Mouse (Mus musculus) cerebellum, postnatal 36 days (tissue): Measurements from ENCODE around the gene Fbxl8.
"Not testable (repeated sequence)": the region's sequence is repeated elsewhere in the genome, so short reads cannot be mapped to it uniquely, and the experiment has no call there.

ENCODE experiments used
- DNase-seq, 2 experiments: peaks; one replicate each; pipeline ENCODE4 v3.0.0; 2021 to 2022; ENCODE audit warnings: mixed read lengths in 2 of 2

Gene Fbxl8

GRCm38 (mm10) chr8:105264024-105264982, at the start of gene Fbxl8, which contains the start of gene Tradd:
Fbxl8 (plus strand) TSS chr8:105264648.
Tradd (minus strand) TSS chr8:105264609.
- peak; percentile 49 to 59 for DNase-seq

- no peak for DNase-seq
Measured at GRCm38 (mm10) chr8:105217926-105218522, 46.4 kb upstream of the Fbxl8 start.

DNA sequence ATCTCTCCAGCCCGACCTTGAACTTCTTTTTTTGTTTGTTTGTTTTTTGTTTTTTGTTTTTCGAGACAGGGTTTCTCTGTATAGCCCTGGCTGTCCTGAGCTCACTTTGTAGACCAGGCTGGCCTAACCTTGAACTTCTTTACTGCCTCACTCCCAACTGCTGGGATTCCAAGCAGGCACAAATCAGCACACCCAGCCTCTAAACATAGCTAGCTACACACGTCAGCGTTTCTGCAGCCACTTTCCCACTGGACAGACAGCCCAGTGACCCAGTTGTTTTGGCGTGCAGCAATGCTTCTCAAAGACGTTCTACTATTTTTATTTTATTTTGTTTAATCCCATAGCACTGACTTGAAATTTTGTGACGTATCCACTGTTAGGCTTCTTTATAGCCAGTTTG, 40.6 kb upstream of the Fbxl8 start:
- DNase-seq: no peak

DNA sequence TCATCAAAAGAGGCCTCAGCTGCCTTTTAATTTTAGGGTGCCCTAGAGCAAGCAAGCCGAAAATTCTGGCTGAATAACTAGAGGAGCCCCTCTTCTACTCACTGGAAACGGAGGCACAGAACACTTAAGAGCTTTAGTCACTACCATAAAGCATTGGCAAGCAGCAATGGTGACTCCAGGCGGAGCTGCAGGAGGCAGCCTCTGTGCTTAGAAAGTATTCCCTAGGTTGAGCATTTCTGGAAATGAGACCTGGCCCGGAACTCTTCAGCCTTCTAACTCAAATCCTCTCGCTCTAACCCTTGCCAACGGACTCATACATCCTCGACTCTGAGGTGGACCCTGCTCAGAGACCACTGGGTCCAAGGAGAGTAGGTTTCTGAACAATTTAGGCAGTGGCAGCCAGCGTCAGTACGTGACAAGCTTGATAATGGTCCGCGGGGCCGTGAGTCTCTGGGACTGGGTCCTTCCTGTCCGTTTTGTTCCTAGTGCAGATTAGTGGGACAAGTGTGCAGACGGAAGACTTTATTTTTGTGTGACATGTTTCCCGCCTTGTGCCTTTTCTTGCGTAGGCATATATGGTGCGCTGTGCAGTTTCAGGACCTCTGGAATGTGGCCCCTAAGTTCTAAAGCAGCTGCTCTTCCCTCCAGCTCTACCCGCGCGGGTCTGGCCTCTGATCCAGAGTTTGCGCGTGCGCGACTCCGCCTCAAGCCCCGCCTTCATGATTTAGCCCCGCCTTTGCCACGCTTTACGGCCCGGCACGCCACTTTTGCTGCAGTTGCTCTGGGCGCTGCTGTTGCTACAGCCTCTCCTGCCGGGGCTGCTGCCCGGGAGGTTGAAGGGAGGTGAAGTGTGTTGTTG, 39.8 kb upstream of the Fbxl8 start, which contains the start of gene D230025D16Rik:
Gene D230025D16Rik (plus strand): TSS at position 733 of the 859 bp plus-strand sequence.
- peak; percentile 95 to 96 for DNase-seq

DNA sequence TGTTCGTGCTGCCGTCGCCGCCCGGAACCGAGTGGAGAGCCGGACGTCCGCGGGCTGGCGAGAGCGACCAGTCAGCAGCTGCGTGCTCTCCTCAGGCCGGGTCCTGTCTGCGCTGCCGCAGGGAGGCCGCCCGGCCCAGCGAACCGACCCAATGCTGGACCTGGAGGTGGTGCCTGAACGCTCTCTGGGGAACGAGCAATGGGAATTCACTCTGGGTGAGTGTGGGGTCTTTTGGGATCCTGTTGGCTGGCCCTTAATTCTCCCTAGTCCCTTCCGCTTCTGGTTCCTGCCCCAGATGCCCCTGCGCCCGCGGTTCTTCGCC, 39.2 kb upstream of the Fbxl8 start:
- no peak for DNase-seq

- DNase-seq: no peak
Measured at GRCm38 (mm10) chr8:105225917-105226316, 38.5 kb upstream of the Fbxl8 start.

DNA sequence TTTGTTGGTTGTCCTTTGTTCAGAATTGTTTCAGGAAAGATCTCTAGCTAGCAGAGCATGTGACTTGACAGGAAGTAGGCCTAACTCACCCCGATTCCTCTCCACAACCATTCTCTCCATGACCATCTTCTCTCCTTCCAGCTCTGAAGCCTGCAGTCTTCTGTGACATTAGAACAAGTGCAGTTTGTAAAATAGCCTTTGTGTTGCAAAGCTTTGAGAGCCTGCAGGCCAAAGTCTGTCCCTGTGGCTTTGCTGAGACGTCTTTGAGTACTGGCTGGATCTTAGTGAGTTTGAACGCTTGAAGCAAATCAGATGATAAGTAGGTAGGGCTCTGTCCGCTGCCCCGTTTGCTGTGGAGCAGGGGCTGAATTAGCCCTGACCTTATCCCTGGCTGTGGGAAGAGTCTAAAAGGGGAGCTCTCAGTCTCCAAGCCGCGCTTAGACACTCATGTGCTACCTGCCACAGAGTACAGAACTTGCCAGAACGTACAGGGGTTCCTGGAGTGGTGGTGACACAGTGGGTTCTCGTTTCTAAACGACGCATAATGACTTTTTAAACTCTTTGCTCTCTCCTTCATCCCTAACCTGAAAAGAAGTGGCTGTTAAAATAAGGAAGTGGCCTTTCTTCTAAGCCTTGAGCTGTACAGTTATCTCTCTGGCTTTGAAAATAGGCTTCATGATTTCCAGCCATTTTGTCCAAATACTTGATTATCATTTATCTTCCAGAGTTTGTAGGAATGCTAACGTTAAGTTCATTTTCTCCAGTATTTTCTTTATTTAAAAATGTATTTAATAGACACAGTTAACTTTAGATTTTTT, 32.7 kb upstream of the Fbxl8 start:
- DNase-seq: no peak

DNA sequence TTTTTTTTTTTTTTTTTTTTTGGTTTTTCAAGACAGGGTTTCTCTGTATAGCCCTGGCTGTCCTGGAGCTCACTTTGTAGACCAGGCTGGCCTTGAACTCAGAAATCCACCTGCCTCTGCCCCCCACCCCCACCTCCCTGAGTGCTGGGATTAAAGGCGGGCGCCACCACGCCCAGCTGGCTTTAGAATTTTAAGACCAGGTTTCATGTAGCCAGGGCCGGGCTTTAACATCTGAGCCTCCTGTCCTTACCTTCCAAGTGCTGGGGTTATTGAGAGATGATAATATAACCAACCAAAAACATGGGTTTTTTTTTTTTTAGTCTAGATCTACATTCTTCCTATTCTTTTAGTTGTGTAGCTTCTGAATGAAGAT, 32.1 kb upstream of the Fbxl8 start:
- not testable (repeated sequence) for DNase-seq

DNA sequence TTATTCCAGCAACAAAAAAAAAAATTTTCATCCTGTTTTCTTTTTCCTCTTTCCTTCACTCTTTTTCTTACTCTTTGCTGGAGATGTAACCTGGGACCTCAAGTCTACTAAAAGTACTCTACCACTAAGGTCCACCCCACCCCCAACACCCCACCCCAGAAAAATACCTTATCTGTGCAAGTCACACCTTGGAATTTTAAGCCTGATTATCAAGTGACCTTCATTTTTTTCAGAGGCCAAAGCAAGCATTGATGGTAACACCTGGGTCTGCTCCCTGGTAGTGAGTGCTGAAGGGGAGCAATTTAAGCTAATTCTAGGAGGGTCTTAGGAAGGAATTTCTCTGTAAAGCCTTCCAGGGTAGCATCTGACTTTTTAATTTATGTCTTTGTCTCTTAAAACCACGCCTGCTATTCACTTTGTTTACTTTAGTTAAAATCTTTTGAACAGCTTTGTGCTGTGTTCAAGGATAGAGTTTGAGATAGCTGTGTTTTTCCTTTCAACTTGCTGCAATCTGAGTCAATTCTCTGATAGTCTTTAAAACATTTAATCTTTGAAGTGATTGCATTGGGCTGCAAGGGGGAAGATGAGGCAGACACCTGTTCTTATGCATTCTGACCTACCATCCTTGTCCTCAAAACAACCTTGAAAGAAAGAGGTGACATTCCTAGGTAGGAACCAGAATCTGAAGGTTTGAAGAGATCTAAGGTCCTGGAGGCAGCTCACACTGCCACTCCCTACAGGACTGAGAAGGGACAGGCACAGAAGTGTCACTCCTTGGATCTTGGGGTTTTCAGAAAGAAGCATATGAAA, 31.1 kb upstream of the Fbxl8 start:
- DNase-seq: no peak

GRCm38 (mm10) chr8:105235206-105235605, 29.2 kb upstream of the Fbxl8 start:
- no peak for DNase-seq

DNA sequence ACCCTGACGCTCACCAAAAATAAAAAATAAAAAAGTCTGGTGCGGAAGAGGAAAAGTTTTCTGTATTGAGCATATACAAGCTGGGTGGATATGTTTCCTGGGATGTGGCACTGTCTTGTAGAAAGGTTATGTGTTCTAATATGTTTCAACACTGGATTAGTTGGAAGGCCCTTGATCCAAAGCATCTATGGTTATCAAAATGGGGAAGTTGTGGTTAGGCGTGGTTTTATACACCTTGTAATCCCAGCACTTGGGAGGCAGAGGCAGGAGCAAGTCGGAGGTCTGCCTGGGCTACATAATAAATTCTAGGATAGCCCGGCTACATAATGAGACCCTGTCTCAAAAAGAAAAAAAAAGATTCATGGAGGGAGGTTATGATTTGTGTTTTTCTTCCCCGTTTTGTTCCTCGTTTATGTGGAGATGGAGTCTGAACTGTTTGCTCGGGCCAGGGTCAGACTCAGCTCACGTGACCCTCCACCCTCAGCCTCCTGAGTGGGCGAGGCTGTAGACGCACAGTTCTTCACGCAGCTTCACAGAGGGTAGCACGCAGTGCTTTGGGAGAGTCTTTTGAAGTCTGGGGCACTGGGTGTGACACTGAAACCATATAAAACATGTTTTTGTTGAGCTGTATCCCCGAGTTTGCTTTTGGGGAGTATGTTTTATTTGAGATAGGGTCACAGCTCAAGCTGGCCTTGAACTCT, 26.9 kb upstream of the Fbxl8 start:
- no peak for DNase-seq

DNA sequence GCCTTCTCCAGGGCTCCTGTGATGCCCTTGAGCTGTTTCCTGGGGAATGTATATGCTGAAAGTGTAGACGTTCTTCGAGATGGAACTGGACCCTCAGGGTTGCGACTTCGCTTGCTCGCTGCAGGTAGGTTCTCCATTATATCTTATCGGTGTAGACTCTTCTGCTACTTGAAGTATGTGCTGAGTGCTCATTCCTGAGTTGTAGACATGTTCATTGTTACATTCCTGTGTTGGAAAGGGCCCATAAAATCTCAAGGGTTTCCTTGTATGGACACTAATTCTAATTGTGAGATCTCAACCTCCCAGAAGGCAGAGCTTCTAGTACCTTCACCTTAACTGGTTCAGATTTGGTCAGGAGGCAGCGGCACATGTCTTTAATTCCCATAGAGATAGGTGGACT, 23.4 kb upstream of the Fbxl8 start:
- no peak for DNase-seq

DNA sequence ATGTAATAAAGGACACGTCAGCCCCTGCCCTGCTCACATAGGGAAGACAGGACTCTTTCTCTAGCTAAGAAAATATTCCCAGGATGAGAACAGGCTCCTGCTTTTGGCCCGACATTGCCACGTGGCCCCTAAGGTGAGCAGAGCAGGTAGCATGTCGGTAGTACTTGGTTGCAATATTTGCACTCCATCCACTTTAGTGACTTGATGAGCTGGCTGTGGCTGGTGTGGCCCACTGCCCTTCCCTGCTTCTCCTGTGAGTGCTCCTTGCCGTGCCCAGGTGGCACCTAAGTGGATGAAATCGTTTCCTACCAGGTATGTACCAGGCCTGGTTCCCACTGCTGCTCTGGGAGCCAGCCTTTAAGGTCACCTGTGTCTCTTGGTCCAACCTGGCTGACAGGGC, 12.5 kb upstream of the Fbxl8 start:
- no peak for DNase-seq

DNA sequence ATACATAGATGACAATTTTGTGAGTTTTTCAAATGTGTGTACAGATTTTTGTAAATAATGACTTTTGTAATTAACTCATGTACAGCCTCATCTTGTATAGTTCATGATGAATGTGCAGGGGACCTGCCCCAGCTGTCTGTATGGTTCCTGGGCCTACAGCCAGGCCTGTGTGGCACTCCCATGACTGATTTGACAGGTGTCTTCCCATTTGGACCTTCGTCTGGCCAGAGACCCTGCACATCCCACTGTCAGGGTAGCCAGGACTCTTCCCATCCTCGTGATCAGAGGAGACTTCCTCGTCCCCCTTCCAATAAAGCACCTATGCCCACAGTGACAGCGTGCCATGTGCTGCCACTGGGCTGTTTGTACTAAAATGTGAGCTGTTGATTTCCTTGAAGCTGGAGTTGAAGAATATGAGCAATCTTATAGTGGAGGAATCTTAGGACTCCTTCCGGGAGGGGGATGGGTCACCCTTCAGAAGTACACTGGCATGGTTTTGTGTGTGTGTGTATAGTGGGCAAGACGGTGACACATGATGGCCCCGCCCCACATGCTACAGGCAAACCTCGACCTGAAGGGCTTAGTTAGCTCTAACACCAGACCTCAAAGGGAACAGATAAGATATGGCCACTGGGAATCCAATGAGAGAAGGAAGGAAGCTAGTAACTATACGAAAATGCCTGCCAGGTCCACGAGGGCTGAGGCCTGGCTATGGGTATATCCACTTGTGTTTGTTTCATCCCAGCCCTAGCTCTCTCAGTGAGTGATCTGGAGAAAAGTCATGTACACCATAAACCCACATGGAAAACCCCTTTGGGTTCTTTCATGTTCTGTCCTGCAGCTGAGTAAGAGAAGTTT, 11.5 kb upstream of the Fbxl8 start:
- no peak for DNase-seq

DNA sequence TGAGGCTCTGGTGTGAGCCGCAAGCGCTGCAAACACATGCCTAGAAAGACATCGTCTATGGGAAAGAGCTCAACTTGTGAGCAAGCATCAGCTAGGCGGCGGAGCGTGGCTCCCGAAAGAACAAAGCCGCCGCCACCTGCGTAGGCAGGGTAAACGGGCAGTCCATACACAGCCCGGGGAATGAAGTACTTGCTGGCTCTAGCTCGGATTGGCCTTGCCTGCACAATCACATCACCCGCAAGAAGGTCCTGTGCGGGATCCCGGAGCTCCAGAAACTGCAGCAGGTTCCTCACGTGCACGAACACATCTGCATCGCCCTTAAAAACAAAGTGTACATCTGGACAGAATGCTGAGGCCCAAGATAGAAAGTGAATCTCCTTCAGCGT, 10.7 kb upstream of the Fbxl8 start:
- DNase-seq: no peak

- peak; percentile 78 to 83 for DNase-seq
Measured at GRCm38 (mm10) chr8:105254152-105254965, 10.1 kb upstream of the Fbxl8 start.

DNA sequence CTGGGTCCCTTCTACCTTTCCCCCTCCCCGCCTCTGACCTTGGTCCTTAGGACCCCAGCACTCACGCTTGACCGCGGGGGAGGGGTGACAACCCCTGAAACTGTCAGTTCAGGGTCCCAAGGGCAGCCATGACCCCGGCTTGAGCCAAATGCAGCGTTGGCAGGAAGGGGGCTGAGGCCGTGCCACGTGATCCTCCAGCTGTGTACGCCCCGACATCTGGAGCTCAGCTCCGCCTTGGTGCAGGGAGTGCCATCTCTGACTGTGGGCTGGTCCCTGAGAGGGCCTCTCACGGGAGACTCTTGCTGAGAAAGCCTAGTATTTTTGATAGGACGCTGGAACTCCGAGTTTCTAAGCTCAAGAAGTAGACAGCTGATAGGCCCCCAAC, 9.5 kb upstream of the Fbxl8 start, which contains the start of gene B3gnt9:
Gene B3gnt9 (minus strand): TSS at position 188 of the 385 bp plus-strand sequence.
- DNase-seq: no peak

DNA sequence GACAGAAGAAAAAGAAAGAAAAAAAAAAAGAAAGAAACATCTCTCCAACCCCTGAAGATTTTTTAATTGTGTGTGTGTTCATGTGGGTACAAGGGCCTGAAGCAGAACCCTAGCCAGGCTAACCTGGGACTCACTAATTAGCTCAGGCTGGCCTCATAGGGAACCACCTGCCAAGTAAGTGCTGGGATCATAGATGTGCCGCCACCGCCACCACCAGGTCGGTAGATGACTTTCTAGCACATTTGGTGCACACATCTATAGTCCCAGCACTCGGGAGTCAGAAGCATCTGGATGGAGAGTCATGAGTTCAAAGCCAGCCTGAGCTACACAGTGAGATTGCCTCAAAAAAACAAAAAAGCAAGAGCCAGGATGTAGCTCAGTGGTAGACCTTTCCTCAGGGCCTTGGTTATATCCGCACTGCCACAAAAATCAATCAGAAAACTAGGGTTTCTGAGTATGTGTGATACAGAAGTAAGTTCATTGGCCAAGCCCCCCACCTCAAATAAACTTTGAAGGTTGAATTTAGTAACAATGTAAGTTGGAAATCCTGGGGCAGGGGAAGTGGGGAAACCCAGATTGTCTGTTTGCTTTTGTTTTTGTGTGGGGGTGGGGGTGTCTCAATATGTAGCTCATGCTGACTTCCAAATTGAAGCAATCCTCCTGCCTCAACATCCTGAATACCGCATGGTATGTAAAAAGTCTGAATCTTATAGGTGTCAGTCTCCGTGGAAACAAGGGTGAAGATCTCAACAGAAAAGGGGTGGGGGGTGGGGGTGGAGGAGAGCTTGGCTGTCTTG, 6.9 kb upstream of the Fbxl8 start:
- DNase-seq: no peak
